Mouse (Mus musculus) hindbrain, embryonic 13.5 days (tissue): ENCODE results near the gene Cep164. TPM values are rescaled to one million over a fixed set of nuclear protein-coding genes. Genes with fewer than 3 reads are reported as not detected.
"Not testable (repeated sequence)": the region's sequence is repeated elsewhere in the genome, so short reads cannot be mapped to it uniquely, and the experiment has no call there.

Experiments used
- ATAC-seq: fragments of 200-750 bp; cut with Nextera tagmentation; 2 replicates; pipeline ENCODE4 v1.8.0; 2017; ENCODE audit warnings: moderate TSS enrichment; ENCODE audit not compliant: low FRiP score
- H3K27ac ChIP-seq: fragments of 300-500 bp; sonication (generic); 2 replicates; pipeline ENCODE4 v1.5.1; 2015; ENCODE audit warnings: inconsistent platforms, mild to moderate bottlenecking, moderate library complexity
- H3K27me3 ChIP-seq: fragments of 300-500 bp; sonication (generic); 2 replicates; pipeline ENCODE4 v1.6.1; 2015; ENCODE audit warnings: mild to moderate bottlenecking, inconsistent platforms
- H3K36me3 ChIP-seq: fragments of 300-500 bp; sonication (generic); 2 replicates; pipeline ENCODE4 v1.6.1; 2015; ENCODE audit warnings: mild to moderate bottlenecking, inconsistent platforms
- H3K4me1 ChIP-seq: fragments of 300-500 bp; sonication (generic); replicated peaks from 2 replicates; pipeline ENCODE4 v1.6.1; 2015; ENCODE audit warnings: inconsistent platforms
- H3K4me2 ChIP-seq: fragments of 300-500 bp; sonication (generic); 2 replicates; pipeline ENCODE4 v1.6.1; 2015; ENCODE audit warnings: inconsistent platforms, mild to moderate bottlenecking, moderate library complexity
- H3K4me3 ChIP-seq: fragments of 300-500 bp; sonication (generic); 2 replicates; pipeline ENCODE4 v1.5.1; 2015; ENCODE audit warnings: mild to moderate bottlenecking, inconsistent platforms
- H3K9ac ChIP-seq: fragments of 300-500 bp; sonication (generic); 2 replicates; pipeline ENCODE4 v1.6.1; 2015; ENCODE audit warnings: mild to moderate bottlenecking, inconsistent platforms
- H3K9me3 ChIP-seq: fragments of 300-500 bp; sonication (generic); 2 replicates; pipeline ENCODE4 v1.6.1; 2016; ENCODE audit warnings: inconsistent platforms
- WGBS: fragments of 180-500 bp; shearing (Covaris S2); methylation state at CpG from one replicate; pipeline ENCODE4 v1.1.7; 2015; 5-methylcytosine and 5-hydroxymethylcytosine counted together
- polyA plus RNA-seq: library from polyadenylated mRNA; unstranded; fragments of >200 nt; fragmentation: Nextera tagmentation; extraction: Ambion mirVana; gene quantifications from 2 replicates; pipeline ENCODE4 v1.2.1, GENCODE M21; 2015

Gene Cep164
- polyA plus RNA-seq, 1 experiment from 2014 or later = 12.4 TPM

DNA sequence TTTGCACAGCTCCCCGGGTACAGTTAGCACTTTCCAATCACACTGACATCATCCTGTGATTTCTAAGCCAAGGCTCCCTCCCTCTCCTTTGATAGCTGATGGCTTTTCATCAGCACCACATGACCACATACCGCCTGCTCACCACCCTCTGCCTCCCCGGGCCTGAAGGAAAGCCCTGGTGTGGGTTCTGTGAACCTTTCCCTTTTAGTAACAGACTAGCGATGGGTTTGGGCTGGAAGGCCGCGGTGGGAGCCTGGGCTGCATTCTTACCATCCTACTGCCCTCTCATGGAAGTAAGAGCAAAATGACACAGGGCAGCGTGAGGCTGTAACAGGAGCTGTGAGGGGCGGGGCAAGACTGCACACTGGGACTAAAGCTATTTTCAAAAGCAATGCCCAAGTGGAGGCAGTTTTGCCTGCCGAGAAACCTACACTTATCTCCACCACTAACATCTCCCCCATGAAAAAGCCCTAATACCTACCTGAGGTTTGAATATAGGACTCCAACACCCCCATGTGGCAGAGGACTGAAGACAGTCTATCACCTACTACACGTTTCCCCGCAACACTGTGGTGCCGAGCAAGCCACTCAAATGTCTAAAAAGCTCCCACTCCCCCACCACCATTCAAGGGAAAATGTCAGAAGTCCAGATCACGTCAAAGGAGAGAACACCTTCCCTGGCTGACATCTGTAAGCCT lies 29.9 kb downstream of the Cep164 start:
- WGBS = 18% methylated on average over 13 of the region's 13 CpGs
- H3K36me3 ChIP-seq = peaks cover 25% of the 10 kb centered on the region
- peak overlapping the region; percentile 61 for H3K27ac ChIP-seq
- H3K4me1 ChIP-seq = peaks cover 29% of the 10 kb centered on the region
- no peaks in the 10 kb centered on the region for H3K9me3 ChIP-seq
- peak; percentile 58; the same call in 1 of the 2 replicates for ATAC-seq
- H3K4me3 ChIP-seq = no peak overlapping the region
- H3K27me3 ChIP-seq = no peaks in the 10 kb centered on the region
- H3K4me2 ChIP-seq = no peak overlapping the region
- H3K9ac ChIP-seq = peak overlapping the region; percentile 53

DNA sequence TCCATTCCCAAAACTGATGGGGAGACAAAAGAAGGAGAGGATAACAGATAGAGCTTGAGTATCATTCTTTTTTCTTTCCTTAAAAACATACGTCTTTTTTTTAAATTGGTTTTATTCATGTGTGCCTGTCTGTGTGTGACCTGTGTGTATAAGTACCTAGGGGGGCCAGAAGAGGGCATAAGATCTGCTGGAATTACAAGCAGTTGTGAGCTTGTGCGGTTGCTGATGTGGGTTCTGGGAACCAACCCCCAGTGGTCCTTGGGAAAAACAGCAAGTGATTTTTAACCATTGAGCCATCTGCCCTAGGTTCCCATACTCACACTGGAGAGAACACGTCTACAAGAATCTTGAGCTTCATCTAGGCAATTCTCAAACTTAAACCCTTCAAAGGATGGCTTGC lies 31.2 kb downstream of the Cep164 start:
- WGBS = 67% methylated on average over 3 of the region's 3 CpGs
- H3K4me2 ChIP-seq = no peak overlapping the region
- no peak for ATAC-seq
- H3K27me3 ChIP-seq = no peaks in the 10 kb centered on the region
- H3K9ac ChIP-seq = no peak overlapping the region
- H3K4me3 ChIP-seq = no peak overlapping the region
- H3K27ac ChIP-seq = peak overlapping the region; percentile 23; the same call in 1 of the 2 replicates
- peaks cover 37% of the 10 kb centered on the region for H3K4me1 ChIP-seq
- H3K36me3 ChIP-seq = peaks cover 30% of the 10 kb centered on the region
- H3K9me3 ChIP-seq = no peaks in the 10 kb centered on the region

DNA sequence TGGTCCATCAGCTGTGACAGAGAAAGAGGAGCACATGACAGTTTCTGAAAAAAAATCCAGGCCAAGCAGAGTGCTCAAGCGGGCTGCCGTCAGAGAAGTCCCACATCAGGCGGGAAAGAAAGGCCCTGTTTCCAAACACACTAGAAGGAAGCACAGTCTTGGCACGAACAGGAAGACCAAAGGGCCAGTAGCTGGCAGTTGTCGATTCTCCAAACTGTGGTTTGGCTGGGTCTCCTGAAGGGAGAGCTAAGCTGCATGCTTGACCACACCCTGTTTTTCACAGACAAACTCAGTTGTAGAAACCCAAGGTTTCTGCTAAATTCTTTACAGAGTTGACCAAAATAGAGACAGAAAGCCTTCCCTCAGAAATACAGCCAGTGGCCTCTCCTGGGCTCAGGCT lies 32.8 kb downstream of the Cep164 start:
- 90% methylated on average over 5 of the region's 5 CpGs for WGBS
- Histone ChIP-seq H3K9me3 (no peaks in the 10 kb centered on the region), H3K27me3 (no peaks in the 10 kb centered on the region), H3K4me2 (no peak overlapping the region), H3K4me3 (no peak overlapping the region), H3K9ac (no peak overlapping the region), H3K4me1 (peaks cover 45% of the 10 kb centered on the region), H3K27ac (no peak overlapping the region), H3K36me3 (peaks cover 19% of the 10 kb centered on the region)
- ATAC-seq = no peak

DNA sequence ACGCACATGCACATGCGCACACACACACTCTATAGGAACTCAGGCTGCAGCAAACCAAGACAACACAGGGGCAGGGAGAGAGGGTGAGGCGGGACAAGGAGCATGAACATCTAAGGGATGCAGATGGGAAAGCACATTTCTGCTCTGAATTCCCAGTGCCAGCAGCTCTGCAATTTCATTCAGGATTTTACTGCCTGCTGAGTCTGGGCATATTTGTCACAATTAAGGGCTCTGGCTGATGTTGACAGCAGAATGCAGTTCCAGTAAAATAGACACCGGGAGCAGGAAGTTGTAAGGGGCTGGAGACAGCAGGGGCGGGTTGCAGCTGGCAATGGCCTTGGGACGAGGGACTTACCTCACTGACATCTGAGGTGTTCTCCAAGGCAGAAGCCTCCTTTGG lies 34.8 kb downstream of the Cep164 start:
- Histone ChIP-seq H3K4me2 (no peak overlapping the region), H3K36me3 (peaks cover 13% of the 10 kb centered on the region; the same call in 1 of the 2 replicates), H3K4me1 (peaks cover 44% of the 10 kb centered on the region), H3K9ac (peak overlapping the region; percentile 8; the same call in 1 of the 2 replicates), H3K27ac (peak overlapping the region; percentile 62), H3K9me3 (no peaks in the 10 kb centered on the region), H3K4me3 (no peak overlapping the region), H3K27me3 (no peaks in the 10 kb centered on the region)
- 0 out of 2 replicates have a peak, but pooled peaks have one; percentile 7 for ATAC-seq
- WGBS = 62% methylated on average over 6 of the region's 6 CpGs

DNA sequence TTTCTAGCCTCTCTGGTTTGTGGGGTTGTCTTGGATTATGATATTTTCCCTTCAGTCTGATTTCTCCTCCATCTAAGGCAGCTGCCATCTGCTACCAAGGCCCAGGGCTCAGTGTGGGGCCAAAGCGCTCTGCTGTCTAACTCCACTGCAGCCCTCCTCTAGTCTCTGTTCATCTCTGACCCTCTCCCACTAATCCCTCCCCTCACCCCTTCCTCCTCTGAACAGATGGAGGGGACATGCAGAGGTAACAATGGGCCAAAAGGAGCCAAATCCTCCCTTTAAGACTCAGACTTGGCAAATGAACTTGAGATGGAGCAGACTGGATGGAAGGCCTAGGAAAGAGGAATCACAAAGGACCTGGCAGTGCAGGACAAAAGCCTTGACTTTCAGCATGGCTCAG lies 36.3 kb downstream of the Cep164 start:
- WGBS = 89% methylated on average over 1 of the region's 1 CpGs
- Histone ChIP-seq H3K9ac (0 out of 2 replicates have a peak overlapping the region, but pooled peaks have one; percentile 8), H3K36me3 (peaks cover 15% of the 10 kb centered on the region; the same call in 1 of the 2 replicates), H3K27ac (peak overlapping the region; percentile 68), H3K4me1 (peaks cover 34% of the 10 kb centered on the region), H3K9me3 (no peaks in the 10 kb centered on the region), H3K4me2 (no peak overlapping the region), H3K4me3 (no peak overlapping the region), H3K27me3 (no peaks in the 10 kb centered on the region)
- ATAC-seq = no peak

DNA sequence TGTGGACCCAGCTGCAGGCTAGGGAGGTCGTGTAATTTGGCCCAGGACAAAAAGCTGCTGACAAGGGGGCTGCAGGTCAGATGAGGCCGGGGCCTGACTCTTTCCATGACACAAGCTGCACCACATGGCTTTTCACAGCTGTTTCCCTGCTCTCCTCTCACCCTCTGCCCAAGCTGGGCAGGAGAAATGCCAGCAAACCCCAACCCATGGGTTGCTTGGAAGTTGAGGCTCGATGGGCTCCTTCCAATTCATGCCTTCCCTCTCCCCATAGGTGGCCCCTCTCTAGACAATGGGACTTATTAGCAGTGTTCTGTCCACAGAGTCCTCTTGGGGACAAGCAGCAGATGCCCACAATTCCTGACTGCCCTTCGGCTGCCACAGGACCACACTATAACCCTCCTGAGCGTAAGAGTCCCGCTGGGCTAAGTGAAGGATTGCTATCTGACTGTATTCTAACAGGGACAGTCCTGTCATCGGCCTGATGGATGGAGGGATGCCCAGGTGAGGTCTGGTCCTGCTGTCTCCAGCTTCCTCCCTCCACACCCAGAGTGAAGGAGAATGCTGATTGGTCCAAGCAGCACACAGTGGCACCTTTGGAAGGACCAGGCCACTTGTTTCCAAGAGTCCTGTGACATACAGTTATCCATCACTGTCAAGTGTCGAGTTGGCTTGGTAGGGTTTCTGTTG lies 36.9 kb downstream of the Cep164 start:
- Histone ChIP-seq H3K4me3 (no peak overlapping the region), H3K27ac (peak overlapping the region; percentile 68; the same call in 1 of the 2 replicates), H3K36me3 (peaks cover 15% of the 10 kb centered on the region; the same call in 1 of the 2 replicates), H3K27me3 (no peaks in the 10 kb centered on the region), H3K4me2 (no peak overlapping the region), H3K9me3 (no peaks in the 10 kb centered on the region), H3K4me1 (peaks cover 34% of the 10 kb centered on the region), H3K9ac (no peak overlapping the region)
- ATAC-seq = no peak
- 64% methylated on average over 8 of the region's 8 CpGs for WGBS

DNA sequence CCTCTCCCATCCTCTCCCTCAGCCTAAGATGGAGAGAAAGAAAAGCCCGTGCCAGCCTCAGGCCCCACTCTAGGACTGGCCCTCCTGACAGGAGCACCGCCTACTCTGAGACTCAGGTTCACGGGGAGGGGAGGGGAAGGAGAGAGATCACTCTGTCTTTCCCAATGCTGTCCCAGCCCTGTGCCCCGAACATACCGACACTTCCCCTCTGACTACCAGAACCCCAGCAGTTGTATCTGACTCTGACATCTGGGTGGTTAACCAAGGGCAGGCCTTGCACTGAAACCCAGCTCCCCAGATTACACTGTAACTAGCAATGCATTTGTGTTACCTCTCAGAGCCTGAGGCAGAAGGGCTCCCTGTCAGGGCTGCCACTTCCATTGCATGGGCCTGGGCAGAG lies 40.1 kb downstream of the Cep164 start:
- H3K27ac ChIP-seq = no peak overlapping the region
- H3K4me3 ChIP-seq = no peak overlapping the region
- no peak overlapping the region for H3K4me2 ChIP-seq
- peaks cover 30% of the 10 kb centered on the region for H3K4me1 ChIP-seq
- no peaks in the 10 kb centered on the region for H3K27me3 ChIP-seq
- H3K36me3 ChIP-seq = peaks cover 31% of the 10 kb centered on the region
- H3K9ac ChIP-seq = no peak overlapping the region
- 57% methylated on average over 5 of the region's 5 CpGs for WGBS
- ATAC-seq = no peak
- no peaks in the 10 kb centered on the region for H3K9me3 ChIP-seq

DNA sequence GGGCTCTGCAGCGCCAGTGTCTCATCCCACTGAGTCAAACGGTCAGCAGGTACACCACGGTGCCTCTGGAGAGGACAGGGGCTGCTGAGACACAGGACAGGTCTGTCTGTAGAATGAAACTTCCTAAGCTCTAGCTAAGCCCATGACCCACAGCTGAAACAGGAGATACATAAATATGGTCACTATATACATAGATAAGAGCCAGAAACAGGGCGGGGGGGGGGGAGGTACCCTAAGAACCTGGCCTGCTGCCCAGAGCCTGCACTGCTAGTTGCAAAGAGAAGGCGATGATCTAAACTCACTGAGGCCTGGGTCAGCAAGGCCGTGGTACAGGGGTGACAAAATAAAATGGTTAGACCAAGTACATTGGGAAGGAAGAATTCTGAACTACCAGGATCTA lies 40.9 kb downstream of the Cep164 start:
- Histone ChIP-seq H3K36me3 (peaks cover 27% of the 10 kb centered on the region), H3K4me3 (no peak overlapping the region), H3K4me2 (no peak overlapping the region), H3K27ac (no peak overlapping the region), H3K27me3 (no peaks in the 10 kb centered on the region), H3K4me1 (peaks cover 32% of the 10 kb centered on the region), H3K9ac (no peak overlapping the region), H3K9me3 (no peaks in the 10 kb centered on the region)
- ATAC-seq = no peak
- WGBS = 84% methylated on average over 6 of the region's 6 CpGs

DNA sequence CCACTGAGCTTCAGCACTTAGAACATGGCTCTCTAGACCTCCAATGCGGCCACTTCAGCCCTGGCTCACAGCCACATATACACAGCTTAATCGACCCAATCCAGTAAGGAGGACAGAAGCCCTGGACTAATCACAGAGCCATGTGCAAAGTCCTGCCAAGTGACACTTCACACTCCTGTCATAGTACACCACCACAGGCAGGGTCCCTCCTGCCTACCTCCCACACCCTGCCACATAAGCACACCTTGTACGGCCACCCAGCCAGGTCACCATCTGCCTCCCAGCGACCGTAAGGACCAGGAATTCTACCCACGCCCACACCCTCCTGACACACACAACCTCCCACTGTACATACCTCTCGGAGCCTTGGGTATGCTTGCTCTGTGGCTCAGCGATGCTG lies 41.4 kb downstream of the Cep164 start:
- no peak for ATAC-seq
- Histone ChIP-seq H3K4me2 (no peak overlapping the region), H3K4me1 (peaks cover 32% of the 10 kb centered on the region), H3K9me3 (no peaks in the 10 kb centered on the region), H3K36me3 (peaks cover 26% of the 10 kb centered on the region), H3K4me3 (no peak overlapping the region), H3K9ac (no peak overlapping the region), H3K27ac (no peak overlapping the region), H3K27me3 (no peaks in the 10 kb centered on the region)
- 90% methylated on average over 8 of the region's 8 CpGs for WGBS

DNA sequence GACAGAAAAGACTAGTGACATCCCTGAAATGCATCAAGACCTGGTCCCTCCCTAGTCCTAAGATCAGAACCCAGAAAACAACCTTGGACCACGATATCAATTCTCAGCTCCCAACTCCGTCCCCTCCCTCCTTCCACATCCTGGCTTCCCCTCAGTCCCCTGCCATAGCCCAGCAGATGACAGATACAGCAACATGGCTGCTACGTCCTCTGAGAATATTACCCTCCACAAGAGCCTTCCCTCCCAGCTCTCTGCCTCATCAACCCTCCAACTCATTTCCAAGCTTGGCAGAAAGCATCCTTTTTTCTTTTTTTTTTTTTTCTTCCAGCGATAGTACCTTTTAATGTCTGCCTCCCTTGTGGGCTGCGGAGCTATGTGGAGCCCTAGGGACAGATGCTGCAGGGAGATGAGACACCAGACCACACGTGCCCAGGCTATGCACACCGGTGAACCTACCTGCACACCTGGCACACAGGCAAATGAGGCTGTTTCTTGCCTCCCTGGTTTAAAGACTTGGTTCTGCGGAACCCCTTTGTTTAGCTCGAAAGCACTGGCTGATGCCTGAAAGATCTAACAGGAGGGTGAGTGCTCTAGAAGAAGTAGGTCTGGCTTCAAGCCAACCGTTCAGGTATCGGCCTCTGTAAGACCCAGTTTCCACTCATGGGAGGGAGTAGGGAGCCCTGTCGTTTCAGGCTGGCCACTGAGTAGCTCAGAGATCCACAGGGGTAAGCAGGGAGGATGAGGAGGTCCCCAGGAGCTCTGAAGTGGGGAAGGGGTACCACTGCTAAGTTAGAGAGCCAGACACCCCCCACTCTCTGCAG lies 45.0 kb downstream of the Cep164 start:
- H3K4me2 ChIP-seq = no peak overlapping the region
- WGBS = 77% methylated on average over 12 of the region's 12 CpGs
- H3K9ac ChIP-seq = no peak overlapping the region
- H3K4me3 ChIP-seq = no peak overlapping the region
- peaks cover 27% of the 10 kb centered on the region for H3K4me1 ChIP-seq
- no peaks in the 10 kb centered on the region for H3K9me3 ChIP-seq
- H3K27ac ChIP-seq = peak overlapping the region; percentile 87
- no peaks in the 10 kb centered on the region for H3K27me3 ChIP-seq
- ATAC-seq = no peak
- H3K36me3 ChIP-seq = peaks cover 32% of the 10 kb centered on the region

DNA sequence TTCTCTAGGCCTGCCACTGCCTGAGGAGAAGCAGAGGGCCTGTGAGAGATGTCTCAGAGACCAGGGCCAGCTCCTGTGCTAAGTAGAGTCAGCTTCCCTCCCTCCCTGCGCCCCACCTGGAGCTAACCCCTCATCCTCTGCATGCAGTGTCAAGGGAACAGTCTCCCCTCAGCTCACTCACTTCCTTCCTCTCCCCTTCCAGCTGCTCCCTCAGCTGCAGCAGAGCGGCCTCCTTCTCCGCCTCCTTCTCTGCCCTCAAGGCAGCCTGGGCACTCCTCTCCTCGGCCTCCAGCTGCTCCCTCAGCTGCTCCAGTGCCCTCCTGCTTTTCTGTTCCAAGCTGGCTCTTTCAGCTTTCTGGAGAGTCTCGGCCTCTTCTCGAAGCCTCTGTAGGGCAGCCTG lies 49.3 kb downstream of the Cep164 start:
- H3K4me3 ChIP-seq = no peak overlapping the region
- H3K4me1 ChIP-seq = peaks cover 27% of the 10 kb centered on the region
- ATAC-seq = no peak
- H3K36me3 ChIP-seq = peaks cover 48% of the 10 kb centered on the region
- H3K4me2 ChIP-seq = no peak overlapping the region
- no peaks in the 10 kb centered on the region for H3K27me3 ChIP-seq
- H3K9me3 ChIP-seq = no peaks in the 10 kb centered on the region
- no peak overlapping the region for H3K27ac ChIP-seq
- H3K9ac ChIP-seq = no peak overlapping the region
- WGBS = 76% methylated on average over 6 of the region's 6 CpGs

DNA sequence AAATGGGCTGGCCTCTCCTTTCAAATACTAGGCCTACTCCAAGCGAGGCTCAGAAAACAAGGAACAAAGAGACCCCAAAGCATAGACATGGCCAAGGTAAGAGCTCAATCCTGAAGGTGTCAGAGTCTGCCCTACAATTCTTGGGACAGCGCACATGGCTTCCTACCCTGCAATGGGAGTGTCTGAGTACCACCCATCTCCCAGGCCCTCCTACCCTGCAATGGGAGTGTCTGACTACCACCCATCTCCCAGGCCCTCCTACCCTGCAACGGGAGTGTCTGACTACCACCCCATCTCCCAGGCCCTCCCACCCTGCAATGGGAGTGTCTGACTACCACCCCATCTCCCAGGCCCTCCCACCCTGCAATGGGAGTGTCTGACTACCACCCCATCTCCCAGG lies 52.3 kb downstream of the Cep164 start:
- not testable (repeated sequence) for ATAC-seq, H3K27ac ChIP-seq, H3K9ac ChIP-seq, H3K4me1 ChIP-seq, H3K4me2 ChIP-seq, H3K4me3 ChIP-seq, H3K27me3 ChIP-seq, H3K9me3 ChIP-seq
- peaks cover 75% of the 10 kb centered on the region for H3K36me3 ChIP-seq
- 85% methylated on average over 3 of the region's 3 CpGs for WGBS
